Mouse (Mus musculus): Measurements from ENCODE around the gene Vangl2. TPM values are rescaled to one million over a fixed set of nuclear protein-coding genes. Genes with fewer than 3 reads are reported as not detected.

Gene Vangl2
- polyA plus RNA-seq, 1 experiment = 7.5 TPM

- TF ChIP-seq POLR2A (IDR thresholded peaks at IDR 0.05; ENCODE audit: extremely low read depth, insufficient read depth, low read length) (no peak), CTCF (IDR thresholded peaks at IDR 0.05; ENCODE audit: extremely low read depth, insufficient read depth, low read length) (peak; percentile 76)
- no peak overlapping the region for H3K4me3 ChIP-seq (ENCODE audit: insufficient read depth, low read length)
- peaks cover 10% of the 10 kb centered on the region for H3K4me1 ChIP-seq (ENCODE audit: control insufficient read depth, insufficient read depth, low read length)
- H3K27ac ChIP-seq (ENCODE audit: insufficient read depth, low read length) = no peak overlapping the region
Measured at GRCm38 (mm10) chr1:172012030-172012429, 16.2 kb downstream of the Vangl2 start.

- H3K4me3 ChIP-seq (ENCODE audit: insufficient read depth, low read length) = no peak overlapping the region
- H3K27ac ChIP-seq (ENCODE audit: insufficient read depth, low read length) = no peak overlapping the region
- TF ChIP-seq POLR2A (IDR thresholded peaks at IDR 0.05; ENCODE audit: extremely low read depth, insufficient read depth, low read length) = no peak
- TF ChIP-seq CTCF (IDR thresholded peaks at IDR 0.05; ENCODE audit: extremely low read depth, insufficient read depth, low read length) = no peak
- H3K4me1 ChIP-seq (ENCODE audit: control insufficient read depth, insufficient read depth, low read length) = peaks cover 1% of the 10 kb centered on the region; the same call in 1 of the 2 replicates
Measured at GRCm38 (mm10) chr1:172010042-172010824, 18.0 kb downstream of the Vangl2 start.

GRCm38 (mm10) chr1:172009406-172009805 is 18.8 kb downstream of the Vangl2 start:
- H3K4me1 ChIP-seq (ENCODE audit: control insufficient read depth, insufficient read depth, low read length) = no peaks in the 10 kb centered on the region
- H3K4me3 ChIP-seq (ENCODE audit: insufficient read depth, low read length) = no peak overlapping the region
- no peak for TF ChIP-seq CTCF (IDR thresholded peaks at IDR 0.05; ENCODE audit: extremely low read depth, insufficient read depth, low read length)
- TF ChIP-seq POLR2A (IDR thresholded peaks at IDR 0.05; ENCODE audit: extremely low read depth, insufficient read depth, low read length) = no peak
- H3K27ac ChIP-seq (ENCODE audit: insufficient read depth, low read length) = no peak overlapping the region

- H3K27ac ChIP-seq (ENCODE audit: insufficient read depth, low read length) = no peak overlapping the region
Measured at GRCm38 (mm10) chr1:172008351-172008750, 19.9 kb downstream of the Vangl2 start.

GRCm38 (mm10) chr1:172007761-172008160 is 20.5 kb downstream of the Vangl2 start:
- H3K4me1 ChIP-seq (ENCODE audit: control insufficient read depth, insufficient read depth, low read length) = no peaks in the 10 kb centered on the region
- no peak overlapping the region for H3K27ac ChIP-seq (ENCODE audit: insufficient read depth, low read length)

More at GRCm38 (mm10) chr1:172008351-172008750, 19.9 kb downstream of the Vangl2 start:
- no peak overlapping the region for H3K4me3 ChIP-seq (ENCODE audit: insufficient read depth, low read length)
- no peak for TF ChIP-seq POLR2A (IDR thresholded peaks at IDR 0.05; ENCODE audit: extremely low read depth, insufficient read depth, low read length)
- TF ChIP-seq CTCF (IDR thresholded peaks at IDR 0.05; ENCODE audit: extremely low read depth, insufficient read depth, low read length) = no peak
- H3K4me1 ChIP-seq (ENCODE audit: control insufficient read depth, insufficient read depth, low read length) = no peaks in the 10 kb centered on the region

GRCm38 (mm10) chr1:172001665-172002064 is 26.6 kb downstream of the Vangl2 start:
- TF ChIP-seq POLR2A (IDR thresholded peaks at IDR 0.05; ENCODE audit: extremely low read depth, insufficient read depth, low read length) (no peak), CTCF (IDR thresholded peaks at IDR 0.05; ENCODE audit: extremely low read depth, insufficient read depth, low read length) (no peak)
- H3K27ac ChIP-seq (ENCODE audit: insufficient read depth, low read length) = no peak overlapping the region
- H3K4me1 ChIP-seq (ENCODE audit: control insufficient read depth, insufficient read depth, low read length) = no peaks in the 10 kb centered on the region; the same call in 1 of the 2 replicates
- no peak overlapping the region for H3K4me3 ChIP-seq (ENCODE audit: insufficient read depth, low read length)

More at GRCm38 (mm10) chr1:172007761-172008160, 20.5 kb downstream of the Vangl2 start:
- no peak overlapping the region for H3K4me3 ChIP-seq (ENCODE audit: insufficient read depth, low read length)
- no peak for TF ChIP-seq CTCF (IDR thresholded peaks at IDR 0.05; ENCODE audit: extremely low read depth, insufficient read depth, low read length)
- TF ChIP-seq POLR2A (IDR thresholded peaks at IDR 0.05; ENCODE audit: extremely low read depth, insufficient read depth, low read length) = no peak

GRCm38 (mm10) chr1:172000641-172001040 is 27.6 kb downstream of the Vangl2 start:
- no peak for TF ChIP-seq POLR2A (IDR thresholded peaks at IDR 0.05; ENCODE audit: extremely low read depth, insufficient read depth, low read length)
- peak; percentile 66 for TF ChIP-seq CTCF (IDR thresholded peaks at IDR 0.05; ENCODE audit: extremely low read depth, insufficient read depth, low read length)
- H3K4me3 ChIP-seq (ENCODE audit: insufficient read depth, low read length) = no peak overlapping the region
- no peaks in the 10 kb centered on the region; the same call in 1 of the 2 replicates for H3K4me1 ChIP-seq (ENCODE audit: control insufficient read depth, insufficient read depth, low read length)
- H3K27ac ChIP-seq (ENCODE audit: insufficient read depth, low read length) = no peak overlapping the region

GRCm38 (mm10) chr1:171998820-171999597 is 29.2 kb downstream of the Vangl2 start:
- H3K27ac ChIP-seq (ENCODE audit: insufficient read depth, low read length) = no peak overlapping the region

GRCm38 (mm10) chr1:171996701-171997100 is 31.5 kb downstream of the Vangl2 start:
- TF ChIP-seq POLR2A (IDR thresholded peaks at IDR 0.05; ENCODE audit: extremely low read depth, insufficient read depth, low read length) (no peak), CTCF (IDR thresholded peaks at IDR 0.05; ENCODE audit: extremely low read depth, insufficient read depth, low read length) (no peak)
- Histone ChIP-seq H3K27ac (ENCODE audit: insufficient read depth, low read length) (no peak overlapping the region), H3K4me3 (ENCODE audit: insufficient read depth, low read length) (no peak overlapping the region), H3K4me1 (ENCODE audit: control insufficient read depth, insufficient read depth, low read length) (peaks cover 2% of the 10 kb centered on the region; the same call in 1 of the 2 replicates)

More at GRCm38 (mm10) chr1:171998820-171999597, 29.2 kb downstream of the Vangl2 start:
- no peaks in the 10 kb centered on the region; the same call in 1 of the 2 replicates for H3K4me1 ChIP-seq (ENCODE audit: control insufficient read depth, insufficient read depth, low read length)
- TF ChIP-seq CTCF (IDR thresholded peaks at IDR 0.05; ENCODE audit: extremely low read depth, insufficient read depth, low read length) = no peak
- TF ChIP-seq POLR2A (IDR thresholded peaks at IDR 0.05; ENCODE audit: extremely low read depth, insufficient read depth, low read length) = no peak
- no peak overlapping the region for H3K4me3 ChIP-seq (ENCODE audit: insufficient read depth, low read length)

Data from cortical plate, adult 2 months (tissue).